Mouse (Mus musculus) CH12.LX (cell line): ENCODE measurements around the gene Selenof. TPM values are rescaled to one million over a fixed set of nuclear protein-coding genes. Genes with fewer than 3 reads are reported as not detected.

Experiments used
- DNase-seq: peaks from one replicate; pipeline ENCODE4 v3.0.0-alpha.2; 2013; ENCODE audit errors: extremely low read depth
- H3K27ac ChIP-seq: 2 replicates; pipeline ENCODE4 v1.5.1; 2012; ENCODE audit warnings: low read depth, mild to moderate bottlenecking, control low read depth, moderate library complexity; ENCODE audit not compliant: insufficient read depth
- H3K27me3 ChIP-seq: replicated peaks from 2 replicates; pipeline ENCODE3; 2012; ENCODE audit warnings: inconsistent platforms
- H3K36me3 ChIP-seq, 2 experiments: replicated peaks in 1 of 2; 2 replicates each; pipeline versions ENCODE3 to v1.6.1; 2012; ENCODE audit warnings: inconsistent platforms in 1 of 2, low read length in 1 of 2, mild to moderate bottlenecking in 1 of 2, mixed read lengths in 1 of 2, moderate library complexity in 1 of 2; ENCODE audit not compliant: control insufficient read depth in 1 of 2, insufficient read depth in 1 of 2
- H3K4me1 ChIP-seq, 2 experiments: 2 replicates each; pipeline ENCODE4 v1.6.1; 2012; ENCODE audit warnings: inconsistent platforms in 1 of 2, moderate library complexity in 1 of 2; ENCODE audit not compliant: insufficient read depth in 2 of 2, control insufficient read depth in 1 of 2
- H3K4me2 ChIP-seq: 2 replicates; pipeline ENCODE4 v1.6.1; 2012; ENCODE audit warnings: low read depth, mild to moderate bottlenecking, control low read depth; ENCODE audit not compliant: poor library complexity, insufficient read depth, severe bottlenecking
- H3K4me3 ChIP-seq, 3 experiments: fragments of 150-350 bp in 1 of 3; sonication (generic) in 1 of 3; replicated peaks in 1 of 3; 2 replicates each; pipeline versions ENCODE3 to v1.5.1; 2011 to 2012; ENCODE audit warnings: low read depth in 2 of 3, low read length in 2 of 3, mild to moderate bottlenecking in 2 of 3, moderate library complexity in 2 of 3, control low read depth in 1 of 3, improper control_type of control experiment in 1 of 3, inconsistent platforms in 1 of 3, mixed read lengths in 1 of 3; ENCODE audit not compliant: poor library complexity in 1 of 3
- H3K79me2 ChIP-seq: replicated peaks from 2 replicates; pipeline ENCODE4 v1.6.1; 2012; ENCODE audit warnings: mild to moderate bottlenecking, moderate library complexity; ENCODE audit not compliant: control insufficient read depth, poor library complexity, insufficient read depth, severe bottlenecking; ENCODE audit errors: extremely low read depth
- H3K9ac ChIP-seq: 2 replicates; pipeline ENCODE4 v1.6.1; 2012; ENCODE audit warnings: low read depth, mild to moderate bottlenecking, control low read depth, moderate library complexity; ENCODE audit not compliant: insufficient read depth
- H3K9me3 ChIP-seq: replicated peaks from 2 replicates; pipeline ENCODE3; 2012; ENCODE audit warnings: low read length, inconsistent platforms, mixed read lengths
- BHLHE40 ChIP-seq: IDR thresholded peaks from 2 replicates; pipeline ENCODE4 v1.6.1; 2011; ENCODE audit warnings: mild to moderate bottlenecking, low read depth, low read length, improper control_type of control experiment
- CHD2 ChIP-seq: IDR thresholded peaks from 2 replicates; pipeline ENCODE4 v1.6.1; 2011; ENCODE audit warnings: low read length, improper control_type of control experiment
- CTCF ChIP-seq, 2 experiments: IDR thresholded peaks in 1 of 2; conservative IDR thresholded peaks in 1 of 2; 2 replicates each; pipeline ENCODE4 v1.5.1; 2011 to 2012; ENCODE audit warnings: low read depth in 2 of 2, low read length in 2 of 2, improper control_type of control experiment in 1 of 2, inconsistent platforms in 1 of 2, mild to moderate bottlenecking in 1 of 2, moderate library complexity in 1 of 2
- E2F4 ChIP-seq: IDR thresholded peaks from 2 replicates; pipeline ENCODE4 v1.6.1; 2011; ENCODE audit warnings: low read depth, low read length, improper control_type of control experiment; ENCODE audit not compliant: insufficient replicate concordance
- ELF1 ChIP-seq: IDR thresholded peaks from 2 replicates; pipeline ENCODE4 v1.6.1; 2014; ENCODE audit warnings: low read depth, mild to moderate bottlenecking, inconsistent platforms, low read length, improper control_type of control experiment
- GABPA ChIP-seq: IDR thresholded peaks from 2 replicates; pipeline ENCODE4 v1.6.1; 2012; ENCODE audit warnings: low read depth, low read length, improper control_type of control experiment, inconsistent platforms; ENCODE audit not compliant: insufficient replicate concordance
- IRF4 ChIP-seq: IDR thresholded peaks from 2 replicates; pipeline ENCODE4 v1.6.1; 2014; ENCODE audit warnings: low read depth, mild to moderate bottlenecking, inconsistent platforms, low read length, improper control_type of control experiment
- JUN ChIP-seq: IDR thresholded peaks from 2 replicates; pipeline ENCODE4 v1.6.1; 2011; ENCODE audit warnings: low read depth, mild to moderate bottlenecking, low read length, improper control_type of control experiment, moderate library complexity; ENCODE audit not compliant: insufficient read depth
- MAFK ChIP-seq: IDR thresholded peaks from 2 replicates; pipeline ENCODE4 v1.6.1; 2011; ENCODE audit warnings: low read length, improper control_type of control experiment; ENCODE audit not compliant: insufficient replicate concordance
- MYC ChIP-seq: IDR thresholded peaks from 2 replicates; pipeline ENCODE4 v1.6.1; 2011; ENCODE audit warnings: low read depth, mild to moderate bottlenecking, improper control_type of control experiment, low read length
- PAX5 ChIP-seq: IDR thresholded peaks from 2 replicates; pipeline ENCODE4 v1.6.1; 2012; ENCODE audit warnings: low read length, inconsistent platforms, mixed read lengths
- POLR2A ChIP-seq: IDR thresholded peaks from 2 replicates; pipeline ENCODE4 v1.6.1; 2011; ENCODE audit warnings: low read depth, mild to moderate bottlenecking, improper control_type of control experiment, low read length
- TBP ChIP-seq: conservative IDR thresholded peaks from 2 replicates; pipeline ENCODE4 v1.6.1; 2011; ENCODE audit warnings: low read depth, low read length, improper control_type of control experiment
- UBTF ChIP-seq: IDR thresholded peaks from 2 replicates; pipeline ENCODE4 v1.6.1; 2012; ENCODE audit warnings: low read depth, mild to moderate bottlenecking, inconsistent platforms, low read length, improper control_type of control experiment, moderate library complexity
- USF2 ChIP-seq: conservative IDR thresholded peaks from 2 replicates; pipeline ENCODE4 v1.6.1; 2011; ENCODE audit warnings: low read depth, low read length, improper control_type of control experiment
- ZC3H11A ChIP-seq: IDR thresholded peaks from 2 replicates; pipeline ENCODE4 v1.6.1; 2012; ENCODE audit warnings: low read depth, mild to moderate bottlenecking, inconsistent platforms, low read length, improper control_type of control experiment
- ZKSCAN1 ChIP-seq: IDR thresholded peaks from 2 replicates; pipeline ENCODE4 v1.6.1; 2012; ENCODE audit warnings: low read depth, inconsistent platforms, low read length, improper control_type of control experiment, borderline replicate concordance
- ZMIZ1 ChIP-seq: IDR thresholded peaks from 2 replicates; pipeline ENCODE4 v1.6.1; 2012; ENCODE audit warnings: low read depth, mild to moderate bottlenecking, inconsistent platforms, low read length, improper control_type of control experiment
- dilution Hi-C: fragments of 300-500 bp; cut with MboI; formaldehyde crosslinking; loops from 2 replicates; pipeline ENCODE4 v1.14.3; 2020; ENCODE audit warnings: low sequenced_read_pairs; ENCODE audit not compliant: extremely low pct_unique_long_range_greater_than_20kb, extremely low pct_ligation_motif_present
- in situ Hi-C: fragments of 300-500 bp; cut with MboI; formaldehyde crosslinking; loops from 3 replicates; pipeline ENCODE4 v1.14.3; 2019; ENCODE audit warnings: low sequenced_read_pairs, low pct_ligation_motif_present, low pct_unique_long_range_greater_than_20kb, mixed read lengths
- polyA plus RNA-seq: library from polyadenylated mRNA; unstranded; fragments of >175 nt; gene quantifications from 2 replicates; pipeline ENCODE4 v1.2.1, GENCODE M21; 2012; ENCODE audit warnings: low read depth; ENCODE audit not compliant: insufficient read length
- total RNA-seq, 2 experiments: library from RNA; depleted of rRNA; stranded (reverse); fragments of 300-350 nt in 1 of 2; fragments of >200 nt in 1 of 2; gene quantifications; 2 replicates each; pipeline ENCODE4 v1.2.3; 2012 to 2014

The Selenof gene
- total and polyA plus RNA-seq, 3 experiments = 528 to 1,358 (median 678) TPM

DNA sequence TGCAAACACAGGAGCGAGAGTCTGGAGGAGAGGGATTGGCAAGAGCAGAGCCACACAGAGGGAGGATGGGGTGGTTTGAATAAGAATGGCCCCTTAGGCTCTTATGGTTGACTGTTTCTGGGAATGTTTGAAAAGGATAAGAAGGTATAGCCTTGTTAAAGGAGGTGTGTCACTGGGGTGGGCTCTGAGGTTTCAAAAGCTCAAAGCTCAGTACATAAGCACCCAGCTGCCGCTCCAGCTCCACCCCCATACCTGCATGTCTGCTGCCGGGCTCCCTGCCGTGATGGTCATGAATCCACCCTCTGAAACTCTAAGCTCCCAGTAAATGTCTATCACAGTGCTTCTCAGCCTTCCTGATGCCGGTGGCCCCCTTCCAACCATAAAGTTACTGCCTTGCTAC, 40.7 kb downstream of the Selenof start:
- Histone ChIP-seq H3K27me3 (no peaks in the 10 kb centered on the region), H3K4me1 (peaks cover 8 to 16% of the 10 kb centered on the region in 2 experiments; a peak in 3 of 4 replicates), H3K4me3 (no peak overlapping the region), H3K9ac (no peak overlapping the region), H3K36me3 (no peaks in the 10 kb centered on the region), H3K79me2 (no peaks in the 10 kb centered on the region), H3K9me3 (peaks cover 2% of the 10 kb centered on the region), H3K4me2 (no peak overlapping the region), H3K27ac (no peak overlapping the region)
- no peak for DNase-seq
- TF ChIP-seq GABPA = no peak
- in situ Hi-C loops = no loop called here
- dilution Hi-C loops = no loop called here

DNA sequence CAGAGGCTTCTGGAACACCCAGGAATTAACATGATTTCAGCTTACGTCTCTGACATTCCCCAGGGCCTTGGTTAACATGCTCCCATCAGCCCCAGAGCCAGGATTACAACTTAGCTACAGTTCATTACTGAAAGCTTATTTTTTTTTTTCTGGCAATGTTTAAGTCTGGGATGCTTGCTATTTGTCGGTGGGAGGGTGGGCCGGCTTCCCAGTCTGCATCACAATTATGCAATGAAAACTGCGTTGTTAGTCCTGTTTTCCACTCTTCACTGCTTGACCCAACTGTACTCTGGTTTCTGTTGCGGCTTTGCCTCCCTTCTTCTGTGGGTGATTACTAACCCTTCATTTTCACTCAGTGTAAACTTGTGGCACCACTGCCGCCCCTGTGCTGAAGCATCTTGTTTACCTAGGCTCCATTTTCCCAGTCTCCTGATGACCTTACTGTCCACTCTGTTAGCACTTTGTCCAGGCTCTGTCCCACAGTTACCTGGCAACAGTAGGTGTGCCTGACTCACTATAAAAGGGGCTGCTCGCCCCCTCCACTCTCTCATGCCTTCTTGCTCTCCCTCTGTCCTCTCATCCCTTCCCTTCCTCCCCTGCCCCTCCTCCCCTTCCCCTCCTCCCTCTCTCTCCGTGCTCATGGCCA, 41.6 kb downstream of the Selenof start:
- no peak for DNase-seq
- Histone ChIP-seq H3K27ac (no peak overlapping the region), H3K4me2 (no peak overlapping the region), H3K4me1 (peaks cover 8 to 17% of the 10 kb centered on the region in 2 experiments; a peak in 3 of 4 replicates), H3K9ac (no peak overlapping the region), H3K9me3 (peaks cover 2% of the 10 kb centered on the region), H3K36me3 (no peaks in the 10 kb centered on the region), H3K79me2 (no peaks in the 10 kb centered on the region), H3K27me3 (no peaks in the 10 kb centered on the region), H3K4me3 (no peak overlapping the region)
- dilution Hi-C loops (no loop called here), in situ Hi-C loops (no loop called here)
- TF ChIP-seq ZKSCAN1 (no peak), TBP (no peak), IRF4 (no peak), PAX5 (no peak), USF2 (no peak), MAFK (no peak)

DNA sequence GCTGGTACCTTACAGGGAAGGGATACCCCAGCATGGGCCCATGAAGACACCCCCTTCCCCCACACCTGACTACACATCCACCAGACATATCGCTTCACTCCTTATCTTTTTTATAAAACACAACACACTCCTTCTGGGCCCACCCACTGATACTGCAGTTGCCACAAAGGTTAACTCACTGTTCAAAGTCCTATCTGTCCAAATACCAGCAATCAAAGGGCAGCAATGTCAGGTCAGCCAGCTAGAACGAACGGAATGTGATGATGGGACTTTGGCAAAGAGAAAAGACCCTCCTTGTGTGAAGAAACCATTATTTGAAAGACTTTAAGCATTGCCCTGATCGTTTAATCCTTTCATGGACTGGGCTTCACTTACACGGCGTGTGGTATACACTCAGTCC, 42.3 kb downstream of the Selenof start:
- peaks cover 8 to 19% of the 10 kb centered on the region in 2 experiments; a peak in 3 of 4 replicates for H3K4me1 ChIP-seq
- in situ Hi-C loops = no loop called here
- no peak overlapping the region for H3K4me2 ChIP-seq
- no peak for TF ChIP-seq JUN
- TF ChIP-seq POLR2A = no peak
- no peak for TF ChIP-seq ELF1
- TF ChIP-seq PAX5 = no peak
- no peak for TF ChIP-seq MAFK
- TF ChIP-seq IRF4 = no peak
- TF ChIP-seq MYC = no peak
- TF ChIP-seq BHLHE40 = no peak
- no peak for TF ChIP-seq GABPA
- TF ChIP-seq TBP = no peak
- no peak for TF ChIP-seq ZC3H11A
- TF ChIP-seq CTCF (conservative IDR thresholded peaks at IDR 0.05 in 1 of 2, IDR thresholded peaks at IDR 0.05 in 1 of 2; ENCODE audit: low read depth in 2 of 2, low read length in 2 of 2) = no peak
- TF ChIP-seq ZMIZ1 = no peak
- no peak for TF ChIP-seq CHD2
- TF ChIP-seq E2F4 = no peak
- TF ChIP-seq UBTF = no peak
- no peak overlapping the region for H3K27ac ChIP-seq
- peaks cover 2% of the 10 kb centered on the region for H3K9me3 ChIP-seq
- no peak overlapping the region for H3K9ac ChIP-seq
- no peak overlapping the region for H3K4me3 ChIP-seq
- H3K79me2 ChIP-seq = no peaks in the 10 kb centered on the region
- DNase-seq = no peak
- no peaks in the 10 kb centered on the region for H3K27me3 ChIP-seq
- no peaks in the 10 kb centered on the region for H3K36me3 ChIP-seq
- dilution Hi-C loops = no loop called here
